Mouse (Mus musculus): ENCODE data around the gene Sec14l3.

GRCm38 (mm10) chr11:4043081-4043480 is 21.6 kb upstream of the Sec14l3 start:
- no peak for TF ChIP-seq GATA1 (IDR thresholded peaks at IDR 0.05; ENCODE audit: low read depth, low read length)
- TF ChIP-seq POLR2A (IDR thresholded peaks at IDR 0.05; ENCODE audit: control insufficient read depth in 1 of 2, insufficient read depth in 1 of 2, low read depth in 1 of 2, low read length in 2 of 2, poor library complexity in 1 of 2): no peak
- no peak for TF ChIP-seq BHLHE40 (IDR thresholded peaks at IDR 0.05; ENCODE audit: borderline replicate concordance, low read depth, low read length)
- no peak for TF ChIP-seq TAL1 (IDR thresholded peaks at IDR 0.05; ENCODE audit: low read length)
- TF ChIP-seq CTCF (IDR thresholded peaks at IDR 0.05 in 2 of 3, conservative IDR thresholded peaks at IDR 0.05 in 1 of 3; ENCODE audit: control insufficient read depth in 1 of 3, insufficient read depth in 1 of 3, low read depth in 2 of 3, low read length in 3 of 3, poor library complexity in 1 of 3, severe bottlenecking in 1 of 3): no peak
- no peak for TF ChIP-seq ZNF384 (IDR thresholded peaks at IDR 0.05; ENCODE audit: low read depth, low read length)
- TF ChIP-seq EP300 (IDR thresholded peaks at IDR 0.05; ENCODE audit: low read depth in 1 of 2, low read length in 2 of 2): no peak
- TF ChIP-seq ZC3H11A (IDR thresholded peaks at IDR 0.05; ENCODE audit: low read depth, low read length): no peak
- no peak for TF ChIP-seq E2F4 (IDR thresholded peaks at IDR 0.05; ENCODE audit: borderline replicate concordance, low read depth, low read length)
- no peak for TF ChIP-seq CHD1 (IDR thresholded peaks at IDR 0.05; ENCODE audit: low read depth, low read length)
